Comparison of ENCODE assay signal across 23 mouse cellular contexts in the genomic region with DNA sequence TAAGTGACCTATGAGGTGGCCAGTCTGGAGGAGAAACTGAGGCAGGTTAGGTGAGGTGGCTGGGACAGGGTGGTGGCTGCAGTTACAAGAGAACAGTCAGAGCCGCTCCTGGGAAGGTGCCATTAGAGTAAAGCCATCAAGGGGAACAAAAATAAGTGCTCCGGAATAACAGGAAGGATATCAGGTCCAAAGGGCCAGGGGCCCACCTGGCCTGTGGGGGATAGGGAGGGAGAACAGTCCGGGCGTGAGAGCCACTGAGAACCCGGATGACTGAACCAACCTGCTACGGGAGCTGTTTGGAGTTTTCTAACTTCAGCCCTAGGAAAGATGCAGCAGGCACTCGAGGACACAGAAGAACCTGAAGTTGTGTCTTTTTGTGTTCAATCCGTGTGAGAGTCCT.
"Had no signal": no experiment of that assay in that cellular context is flagged by ENCODE, and none has a peak within 500 bp of the region (broad histone marks: within the 10 kb centered on the region; RNA-seq: fewer than 3 reads in every experiment).

No protein-coding gene starts in this region.

- H3K4me3 ChIP-seq: heart, adult 2 months; heart, embryonic 13.5 days; heart, embryonic 15.5 days; hindbrain, embryonic 13.5 days; hindbrain, embryonic 15.5 days; layer of hippocampus, adult 2 months; limb, embryonic 13.5 days; limb, embryonic 15.5 days; liver, embryonic 12.5 days had no signal

- H3K27me3 ChIP-seq: heart, embryonic 13.5 days; heart, embryonic 15.5 days; hindbrain, embryonic 13.5 days; hindbrain, embryonic 15.5 days; limb, embryonic 13.5 days; limb, embryonic 15.5 days; liver, embryonic 12.5 days had no signal

- DNase-seq: gastrocnemius, postnatal 14 days; gastrocnemius, postnatal 36 days; heart, adult 11 months; heart, adult 2 months; heart, postnatal 14 days; heart, postnatal 36 days; kidney, adult 18-20 months; kidney, adult 8-10 months; kidney, postnatal 10 days; kidney, postnatal 25 days; kidney, postnatal 4 days; left cerebral cortex, postnatal 4 days had no signal

- H3K4me1 ChIP-seq: hindbrain, embryonic 13.5 days; hindbrain, embryonic 15.5 days; limb, embryonic 13.5 days; limb, embryonic 15.5 days had no signal

- H3K27ac ChIP-seq: heart, adult 2 months; heart, embryonic 13.5 days; heart, embryonic 15.5 days; hindbrain, embryonic 13.5 days; hindbrain, embryonic 15.5 days; hindbrain, postnatal 0 days; layer of hippocampus, adult 2 months; limb, embryonic 13.5 days; limb, embryonic 15.5 days; liver, embryonic 12.5 days; liver, embryonic 14.5 days had no signal

- H3K9ac ChIP-seq: heart, embryonic 13.5 days; heart, embryonic 15.5 days; hindbrain, embryonic 13.5 days; hindbrain, embryonic 15.5 days; limb, embryonic 13.5 days; limb, embryonic 15.5 days; liver, embryonic 12.5 days; liver, embryonic 14.5 days had no signal

- ATAC-seq: hindbrain, postnatal 0 days; liver, embryonic 12.5 days had no signal

- H3K36me3 ChIP-seq: heart, embryonic 13.5 days; heart, embryonic 15.5 days; hindbrain, embryonic 13.5 days; hindbrain, embryonic 15.5 days; limb, embryonic 13.5 days; limb, embryonic 15.5 days; liver, embryonic 12.5 days had no signal

- H3K9me3 ChIP-seq: heart, embryonic 13.5 days; heart, embryonic 15.5 days; hindbrain, embryonic 13.5 days; hindbrain, embryonic 15.5 days; limb, embryonic 13.5 days; limb, embryonic 15.5 days; liver, embryonic 12.5 days had no signal

- H3K4me2 ChIP-seq: heart, embryonic 11.5 days; heart, embryonic 13.5 days; heart, embryonic 15.5 days; hindbrain, embryonic 13.5 days; hindbrain, embryonic 15.5 days; limb, embryonic 13.5 days; limb, embryonic 15.5 days; liver, embryonic 12.5 days had no signal
